Mouse (Mus musculus) intestine, embryonic 16.5 days (tissue): ENCODE data around the gene Psme3. TPM values are rescaled to one million over a fixed set of nuclear protein-coding genes. Genes with fewer than 3 reads are reported as not detected.
A peak's percentile ranks its signal among the peaks of the same experiment; 100 is the strongest.

ENCODE experiments used
- ATAC-seq: fragments of 200-750 bp; cut with Nextera tagmentation; 2 replicates; pipeline ENCODE4 v1.8.0; 2017; ENCODE audit warnings: moderate TSS enrichment, moderate library complexity
- H3K27ac ChIP-seq: fragments of 300-500 bp; sonication (generic); 2 replicates; pipeline ENCODE4 v1.5.1; 2014; ENCODE audit warnings: mild to moderate bottlenecking, low read length
- H3K27me3 ChIP-seq: fragments of 300-500 bp; sonication (generic); replicated peaks from 2 replicates; pipeline ENCODE4 v1.6.1; 2014; ENCODE audit warnings: low read length, control low read depth, mixed read lengths; ENCODE audit not compliant: control insufficient read depth, insufficient read depth
- H3K36me3 ChIP-seq: fragments of 300-500 bp; sonication (generic); 2 replicates; pipeline ENCODE4 v1.6.1; 2014; ENCODE audit warnings: low read length, control low read depth; ENCODE audit not compliant: control insufficient read depth, insufficient read depth
- H3K4me1 ChIP-seq: fragments of 300-500 bp; sonication (generic); 2 replicates; pipeline ENCODE4 v1.6.1; 2014; ENCODE audit warnings: low read length, control low read depth, mixed read lengths; ENCODE audit not compliant: control insufficient read depth, insufficient read depth
- H3K4me2 ChIP-seq: fragments of 300-500 bp; sonication (generic); 2 replicates; pipeline ENCODE4 v1.6.1; 2014; ENCODE audit warnings: low read depth, low read length, control low read depth
- H3K4me3 ChIP-seq: fragments of 300-500 bp; sonication (generic); 2 replicates; pipeline ENCODE4 v1.5.1; 2014; ENCODE audit warnings: mild to moderate bottlenecking, low read length
- H3K9ac ChIP-seq: fragments of 300-500 bp; sonication (generic); 2 replicates; pipeline ENCODE4 v1.6.1; 2014; ENCODE audit warnings: low read depth, low read length
- H3K9me3 ChIP-seq: fragments of 300-500 bp; sonication (generic); 2 replicates; pipeline ENCODE4 v1.6.1; 2016; ENCODE audit warnings: low read length, control low read depth; ENCODE audit not compliant: control insufficient read depth
- WGBS: fragments of 180-500 bp; shearing (Covaris S2); extraction: QIAGEN DNeasy Blood & Tissue Kit; methylation state at CpG from one replicate; pipeline ENCODE4 v1.1.7; 2014; 5-methylcytosine and 5-hydroxymethylcytosine counted together
- polyA plus RNA-seq: library from polyadenylated mRNA; unstranded; fragments of >200 nt; fragmentation: Nextera tagmentation; extraction: Ambion mirVana; gene quantifications from 2 replicates; pipeline ENCODE4 v1.2.1, GENCODE M21; 2015

Psme3 gene
- polyA plus RNA-seq, 1 experiment from 2014 or later = 125 TPM

GRCm38 (mm10) chr11:101347083-101347775, 31.2 kb downstream of the Psme3 start:
- Histone ChIP-seq H3K4me1 (peaks cover 7% of the 10 kb centered on the region), H3K4me3 (no peak overlapping the region), H3K36me3 (no peaks in the 10 kb centered on the region), H3K27me3 (no peaks in the 10 kb centered on the region), H3K9ac (no peak overlapping the region), H3K27ac (no peak overlapping the region), H3K9me3 (no peaks in the 10 kb centered on the region), H3K4me2 (no peak overlapping the region)
- ATAC-seq = no peak
- 76% methylated on average over 10 of the region's 10 CpGs for WGBS

- Histone ChIP-seq H3K9ac (no peak overlapping the region), H3K27me3 (no peaks in the 10 kb centered on the region), H3K36me3 (no peaks in the 10 kb centered on the region), H3K9me3 (no peaks in the 10 kb centered on the region), H3K27ac (no peak overlapping the region), H3K4me3 (no peak overlapping the region), H3K4me1 (peaks cover 7% of the 10 kb centered on the region), H3K4me2 (no peak overlapping the region)
- WGBS = 61% methylated on average over 7 of the region's 7 CpGs
- ATAC-seq = no peak
Measured at GRCm38 (mm10) chr11:101348774-101349173, 32.8 kb downstream of the Psme3 start.

GRCm38 (mm10) chr11:101349216-101349615, 33.2 kb downstream of the Psme3 start:
- H3K27me3 ChIP-seq = no peaks in the 10 kb centered on the region
- H3K27ac ChIP-seq = no peak overlapping the region
- H3K4me2 ChIP-seq = no peak overlapping the region
- H3K4me1 ChIP-seq = peaks cover 7% of the 10 kb centered on the region
- 68% methylated on average over 3 of the region's 3 CpGs for WGBS
- no peaks in the 10 kb centered on the region for H3K36me3 ChIP-seq
- ATAC-seq = no peak
- no peaks in the 10 kb centered on the region for H3K9me3 ChIP-seq
- no peak overlapping the region for H3K4me3 ChIP-seq
- H3K9ac ChIP-seq = no peak overlapping the region

- no peak overlapping the region for H3K9ac ChIP-seq
- H3K36me3 ChIP-seq = no peaks in the 10 kb centered on the region
- WGBS = 46% methylated on average over 11 of the region's 11 CpGs
- H3K27ac ChIP-seq = no peak overlapping the region
- no peaks in the 10 kb centered on the region for H3K27me3 ChIP-seq
- H3K9me3 ChIP-seq = no peaks in the 10 kb centered on the region
- H3K4me2 ChIP-seq = no peak overlapping the region
- H3K4me3 ChIP-seq = no peak overlapping the region
- H3K4me1 ChIP-seq = peaks cover 7% of the 10 kb centered on the region
- ATAC-seq = peak; percentile 70
Measured at GRCm38 (mm10) chr11:101351100-101351720, 35.2 kb downstream of the Psme3 start.

GRCm38 (mm10) chr11:101351721-101352111, 35.7 kb downstream of the Psme3 start:
- Histone ChIP-seq H3K9ac (no peak overlapping the region), H3K27ac (no peak overlapping the region), H3K4me3 (no peak overlapping the region), H3K4me1 (peaks cover 7% of the 10 kb centered on the region), H3K27me3 (no peaks in the 10 kb centered on the region), H3K4me2 (no peak overlapping the region), H3K9me3 (no peaks in the 10 kb centered on the region), H3K36me3 (no peaks in the 10 kb centered on the region)
- ATAC-seq = peak; percentile 39
- WGBS = 55% methylated on average over 3 of the region's 3 CpGs

GRCm38 (mm10) chr11:101353436-101353835, 37.4 kb downstream of the Psme3 start:
- Histone ChIP-seq H3K27me3 (no peaks in the 10 kb centered on the region), H3K4me3 (no peak overlapping the region), H3K4me2 (no peak overlapping the region), H3K9ac (no peak overlapping the region), H3K27ac (no peak overlapping the region), H3K4me1 (peaks cover 7% of the 10 kb centered on the region), H3K36me3 (no peaks in the 10 kb centered on the region), H3K9me3 (no peaks in the 10 kb centered on the region)
- ATAC-seq = no peak
- WGBS = 82% methylated on average over 12 of the region's 12 CpGs

- H3K36me3 ChIP-seq = no peaks in the 10 kb centered on the region
- no peak overlapping the region for H3K4me3 ChIP-seq
- WGBS = 82% methylated on average over 5 of the region's 5 CpGs
- H3K9me3 ChIP-seq = no peaks in the 10 kb centered on the region
- no peak overlapping the region for H3K9ac ChIP-seq
- ATAC-seq = no peak
- H3K27ac ChIP-seq = no peak overlapping the region
- no peak overlapping the region for H3K4me2 ChIP-seq
- no peaks in the 10 kb centered on the region for H3K27me3 ChIP-seq
- peaks cover 7% of the 10 kb centered on the region for H3K4me1 ChIP-seq
Measured at GRCm38 (mm10) chr11:101354438-101355010, 38.5 kb downstream of the Psme3 start.

- no peak overlapping the region for H3K4me2 ChIP-seq
- H3K4me1 ChIP-seq = peaks cover 15% of the 10 kb centered on the region
- no peak overlapping the region for H3K9ac ChIP-seq
- 0 out of 2 replicates have a peak overlapping the region, but pooled peaks have one; percentile 15 for H3K27ac ChIP-seq
- H3K27me3 ChIP-seq = no peaks in the 10 kb centered on the region
- no peaks in the 10 kb centered on the region for H3K9me3 ChIP-seq
- no peak for ATAC-seq
- H3K36me3 ChIP-seq = no peaks in the 10 kb centered on the region
- no peak overlapping the region for H3K4me3 ChIP-seq
- WGBS = 78% methylated on average over 2 of the region's 2 CpGs
Measured at GRCm38 (mm10) chr11:101355916-101356315, 39.9 kb downstream of the Psme3 start.

- H3K36me3 ChIP-seq = no peaks in the 10 kb centered on the region
- H3K9me3 ChIP-seq = no peaks in the 10 kb centered on the region
- H3K27ac ChIP-seq = no peak overlapping the region
- WGBS = 77% methylated on average over 3 of the region's 3 CpGs
- ATAC-seq = no peak
- H3K4me1 ChIP-seq = peaks cover 15% of the 10 kb centered on the region
- no peak overlapping the region for H3K4me2 ChIP-seq
- no peaks in the 10 kb centered on the region for H3K27me3 ChIP-seq
- no peak overlapping the region for H3K4me3 ChIP-seq
- H3K9ac ChIP-seq = no peak overlapping the region
Measured at GRCm38 (mm10) chr11:101357505-101358182, 41.6 kb downstream of the Psme3 start.
